Comparison of ENCODE assay signal across 8 mouse cellular contexts in genomic region chr8:119861706-119862389, GRCm38 (mm10). TPM values are rescaled to one million over a fixed set of nuclear protein-coding genes. Genes with fewer than 3 reads are reported as not detected.
DNase-seq lines count a peak whose midpoint lies in the region; ATAC-seq and TF ChIP-seq lines count a peak whose summit lies in the region.

TSS of gene Klhl36 (plus strand) at chr8:119862266.

- WGBS in forebrain, embryonic 11.5 days, result under 1% methylated on average over 34 of the region's 35 CpGs
- WGBS in heart, embryonic 16.5 days, result 1% methylated on average over 35 of the region's 35 CpGs
- under 1% methylated on average over 35 of the region's 35 CpGs for WGBS in liver, embryonic 15.5 days (ENCODE audit: insufficient replicate concordance)
- under 1% methylated on average over 35 of the region's 35 CpGs for WGBS in neural tube, embryonic 12.5 days

- peak within 1 kb of the TSS; percentile 54 to 84 (median 71) for H3K4me3 ChIP-seq in CH12.LX (replicated peaks in 1 of 3; ENCODE audit: low read depth in 2 of 3, low read length in 2 of 3, poor library complexity in 1 of 3)
- H3K4me3 ChIP-seq in forebrain, embryonic 11.5 days (ENCODE audit: low read depth, low read length), result peak within 1 kb of the TSS; percentile 73
- peak within 1 kb of the TSS; percentile 75 for H3K4me3 ChIP-seq in heart, embryonic 16.5 days (ENCODE audit: low read length)
- peak within 1 kb of the TSS; percentile 71 for H3K4me3 ChIP-seq in liver, embryonic 15.5 days (replicated peaks)
- H3K4me3 ChIP-seq in neural tube, embryonic 12.5 days, result peak within 1 kb of the TSS; percentile 70

- TF ChIP-seq CTCF in CH12.LX (conservative IDR thresholded peaks at IDR 0.05 in 1 of 2, IDR thresholded peaks at IDR 0.05 in 1 of 2; ENCODE audit: low read depth in 2 of 2, low read length in 2 of 2), result no peak

- H3K9me3 ChIP-seq in CH12.LX (replicated peaks; ENCODE audit: low read length), result peaks cover 20% of the 10 kb centered on the region
- H3K9me3 ChIP-seq in forebrain, embryonic 11.5 days (ENCODE audit: control insufficient read depth, low read length), result no peaks in the 10 kb centered on the region
- H3K9me3 ChIP-seq in heart, embryonic 16.5 days (replicated peaks; ENCODE audit: control insufficient read depth, low read length), result no peaks in the 10 kb centered on the region
- H3K9me3 ChIP-seq in liver, embryonic 15.5 days (replicated peaks), result no peaks in the 10 kb centered on the region
- H3K9me3 ChIP-seq in neural tube, embryonic 12.5 days, result no peaks in the 10 kb centered on the region

- no peak for TF ChIP-seq RAD21 in CH12.LX (IDR thresholded peaks at IDR 0.05; ENCODE audit: low read depth, low read length)

- peaks cover 0 to 14% of the 10 kb centered on the region in 2 experiments; a peak in 2 of 4 replicates for H3K4me1 ChIP-seq in CH12.LX (ENCODE audit: control insufficient read depth in 1 of 2, insufficient read depth in 2 of 2)
- H3K4me1 ChIP-seq in forebrain, embryonic 11.5 days (replicated peaks; ENCODE audit: control insufficient read depth, insufficient read depth, low read length), result no peaks in the 10 kb centered on the region; the same call in 1 of the 2 replicates
- peaks cover 7% of the 10 kb centered on the region; the same call in 1 of the 2 replicates for H3K4me1 ChIP-seq in heart, embryonic 16.5 days (ENCODE audit: control insufficient read depth, insufficient read depth, low read length)
- H3K4me1 ChIP-seq in liver, embryonic 15.5 days (replicated peaks), result peaks cover 22% of the 10 kb centered on the region
- H3K4me1 ChIP-seq in neural tube, embryonic 12.5 days, result peaks cover 8% of the 10 kb centered on the region; the same call in 1 of the 2 replicates

- peaks cover 0 to 5% of the 10 kb centered on the region in 2 experiments for H3K36me3 ChIP-seq in CH12.LX (replicated peaks in 1 of 2; ENCODE audit: control insufficient read depth in 1 of 2, insufficient read depth in 1 of 2, low read length in 1 of 2)
- H3K36me3 ChIP-seq in forebrain, embryonic 11.5 days (ENCODE audit: control insufficient read depth, insufficient read depth, low read length), result no peaks in the 10 kb centered on the region
- no peaks in the 10 kb centered on the region for H3K36me3 ChIP-seq in heart, embryonic 16.5 days (ENCODE audit: control insufficient read depth, insufficient read depth)
- H3K36me3 ChIP-seq in liver, embryonic 15.5 days (replicated peaks), result no peaks in the 10 kb centered on the region
- H3K36me3 ChIP-seq in neural tube, embryonic 12.5 days, result no peaks in the 10 kb centered on the region

- ATAC-seq in forebrain, embryonic 11.5 days (replicated peaks; ENCODE audit: low FRiP score), result peak; percentile 96
- ATAC-seq in heart, embryonic 16.5 days (replicated peaks; ENCODE audit: extremely low read depth, insufficient read depth, low FRiP score), result peak; percentile 98
- peak; percentile 95 for ATAC-seq in liver, embryonic 15.5 days (ENCODE audit: insufficient read depth)
- peak; percentile 93 for ATAC-seq in neural tube, embryonic 12.5 days (ENCODE audit: low FRiP score, low read depth)

- peak; percentile 91 for DNase-seq in CH12.LX (ENCODE audit: extremely low read depth)
- peak; percentile 86 for DNase-seq in c-Kit-positive CD71-positive TER-119-negative erythroid progenitor cells, embryonic 14.5 days (ENCODE audit: low read depth)
- DNase-seq in forebrain, embryonic 11.5 days (ENCODE audit: low spot score), result peak; percentile 99
- DNase-seq in kidney, postnatal 36 days, result peak; percentile 98 to 99
- peak; percentile 84 for DNase-seq in telencephalon, adult 2 months (ENCODE audit: low read depth, low spot score)

- TF ChIP-seq EP300 in CH12.LX (IDR thresholded peaks at IDR 0.05; ENCODE audit: low read length), result no peak

- peak within 1 kb of the TSS; percentile 67 for H3K9ac ChIP-seq in CH12.LX (ENCODE audit: insufficient read depth, low read depth)
- H3K9ac ChIP-seq in forebrain, embryonic 11.5 days (ENCODE audit: low read length), result peak within 1 kb of the TSS; percentile 85
- H3K9ac ChIP-seq in heart, embryonic 16.5 days (ENCODE audit: low read length), result peak within 1 kb of the TSS; percentile 93
- H3K9ac ChIP-seq in liver, embryonic 15.5 days, result peak within 1 kb of the TSS; percentile 72
- peak within 1 kb of the TSS; percentile 80 for H3K9ac ChIP-seq in neural tube, embryonic 12.5 days

- peak; percentile 73; the same call in 1 of the 2 replicates for TF ChIP-seq POLR2A in CH12.LX (IDR thresholded peaks at IDR 0.05; ENCODE audit: low read depth, low read length)

- in situ Hi-C loops in CH12.LX (cut with MboI; ENCODE audit: low pct_ligation_motif_present, low pct_unique_long_range_greater_than_20kb, low sequenced_read_pairs), result no loop called here

- H3K27ac ChIP-seq in CH12.LX (ENCODE audit: insufficient read depth, low read depth), result no peak within 1 kb of the TSS
- no peak within 1 kb of the TSS for H3K27ac ChIP-seq in forebrain, embryonic 11.5 days (ENCODE audit: low read depth, low read length)
- H3K27ac ChIP-seq in heart, embryonic 16.5 days (ENCODE audit: low read length), result peak within 1 kb of the TSS; percentile 66
- H3K27ac ChIP-seq in liver, embryonic 15.5 days (replicated peaks), result peak within 1 kb of the TSS; percentile 65
- H3K27ac ChIP-seq in neural tube, embryonic 12.5 days, result no peak within 1 kb of the TSS

- H3K27me3 ChIP-seq in CH12.LX (replicated peaks), result peaks cover 23% of the 10 kb centered on the region
- no peaks in the 10 kb centered on the region for H3K27me3 ChIP-seq in forebrain, embryonic 11.5 days (ENCODE audit: control insufficient read depth, insufficient read depth, low read length)
- peaks cover 2% of the 10 kb centered on the region; the same call in 1 of the 2 replicates for H3K27me3 ChIP-seq in heart, embryonic 16.5 days (ENCODE audit: control insufficient read depth, insufficient read depth, low read length)
- H3K27me3 ChIP-seq in liver, embryonic 15.5 days, result peaks cover 12% of the 10 kb centered on the region; the same call in 1 of the 2 replicates
- H3K27me3 ChIP-seq in neural tube, embryonic 12.5 days (replicated peaks), result peaks cover 5% of the 10 kb centered on the region

- dilution Hi-C loops in CH12.LX (cut with MboI; ENCODE audit: extremely low pct_ligation_motif_present, extremely low pct_unique_long_range_greater_than_20kb, low sequenced_read_pairs), result no loop called here

- no peaks in the 10 kb centered on the region for H3K79me2 ChIP-seq in CH12.LX (replicated peaks; ENCODE audit: control insufficient read depth, extremely low read depth, insufficient read depth, poor library complexity, severe bottlenecking)

- H3K4me2 ChIP-seq in CH12.LX (ENCODE audit: insufficient read depth, low read depth, poor library complexity, severe bottlenecking), result peak within 1 kb of the TSS; percentile 63
- H3K4me2 ChIP-seq in forebrain, embryonic 11.5 days (ENCODE audit: low read depth, low read length, severe bottlenecking), result peak within 1 kb of the TSS; percentile 67
- H3K4me2 ChIP-seq in heart, embryonic 16.5 days (ENCODE audit: low read depth, low read length), result peak within 1 kb of the TSS; percentile 94
- peak within 1 kb of the TSS; percentile 92 for H3K4me2 ChIP-seq in liver, embryonic 15.5 days
- H3K4me2 ChIP-seq in neural tube, embryonic 12.5 days (replicated peaks), result peak within 1 kb of the TSS; percentile 89

TF ChIP-seq in CH12.LX, 34 proteins besides CTCF, POLR2A, EP300 and RAD21 (continues in another document):
- TF ChIP-seq IRF4 (IDR thresholded peaks at IDR 0.05; ENCODE audit: low read depth, low read length) (no peak), MXI1 (IDR thresholded peaks at IDR 0.05; ENCODE audit: low read depth, low read length) (no peak), POLR2AphosphoS2 (IDR thresholded peaks at IDR 0.05; ENCODE audit: low read depth, low read length) (no peak), MAFK (IDR thresholded peaks at IDR 0.05; ENCODE audit: insufficient replicate concordance, low read length) (no peak), CHD1 (IDR thresholded peaks at IDR 0.05; ENCODE audit: low read depth, low read length) (no peak), MAZ (IDR thresholded peaks at IDR 0.05; ENCODE audit: low read depth, low read length) (peak; percentile 71; the same call in 1 of the 2 replicates), SIN3A (IDR thresholded peaks at IDR 0.05; ENCODE audit: low read length) (no peak), SMC3 (IDR thresholded peaks at IDR 0.05; ENCODE audit: low read depth, low read length) (no peak), RCOR1 (conservative IDR thresholded peaks at IDR 0.05; ENCODE audit: low read depth, low read length) (no peak), KAT2A (IDR thresholded peaks at IDR 0.05; ENCODE audit: insufficient replicate concordance, low read length) (no peak), ZMIZ1 (IDR thresholded peaks at IDR 0.05; ENCODE audit: low read depth, low read length) (peak; percentile 45; the same call in 1 of the 2 replicates), TCF12 (IDR thresholded peaks at IDR 0.05; ENCODE audit: low read depth, low read length) (peak; percentile 68; the same call in 1 of the 2 replicates), USF2 (conservative IDR thresholded peaks at IDR 0.05; ENCODE audit: low read depth, low read length) (no peak), CHD2 (IDR thresholded peaks at IDR 0.05; ENCODE audit: low read length) (no peak), ELF1 (IDR thresholded peaks at IDR 0.05; ENCODE audit: low read depth, low read length) (peak; percentile 72), PAX5 (IDR thresholded peaks at IDR 0.05; ENCODE audit: low read length) (no peak), ZKSCAN1 (IDR thresholded peaks at IDR 0.05; ENCODE audit: borderline replicate concordance, low read depth, low read length) (no peak), MEF2A (IDR thresholded peaks at IDR 0.05; ENCODE audit: borderline replicate concordance, low read depth, low read length) (no peak), TBP (conservative IDR thresholded peaks at IDR 0.05; ENCODE audit: low read depth, low read length) (no peak), E2F4 (IDR thresholded peaks at IDR 0.05; ENCODE audit: insufficient replicate concordance, low read depth, low read length) (no peak), UBTF (IDR thresholded peaks at IDR 0.05; ENCODE audit: low read depth, low read length) (peak; percentile 58; the same call in 1 of the 2 replicates), ZNF384 (IDR thresholded peaks at IDR 0.05; ENCODE audit: low read depth, low read length) (no peak), ZC3H11A (IDR thresholded peaks at IDR 0.05; ENCODE audit: low read depth, low read length) (no peak)

RNA-seq across cellular contexts. Expression of gene Klhl36, which starts in this region (rescaled TPM):
- total RNA-seq in CH12.LX (2012; rRNA removed), result 5.2 and 7.9 TPM in 2 replicates
- total RNA-seq in CH12.LX (2014; rRNA removed), result 3.0 and 3.4 TPM in 2 replicates
- 3.1 and 3.8 TPM in 2 replicates for polyA plus RNA-seq in CH12.LX (2012; ENCODE audit: insufficient read length, low read depth)
- 7.3 and 9.9 TPM in 2 replicates for polyA plus RNA-seq in forebrain, embryonic 11.5 days (2014; fragmentation: Nextera tagmentation; extraction: Ambion mirVana)
- 10.8 and 11.4 TPM in 2 replicates for polyA plus RNA-seq in heart, embryonic 16.5 days (2015; fragmentation: Nextera tagmentation; extraction: Ambion mirVana)
- 3.9 and 4.3 TPM in 2 replicates for polyA plus RNA-seq in liver, embryonic 15.5 days (2015; fragmentation: Nextera tagmentation; extraction: Ambion mirVana)
- polyA plus RNA-seq in neural tube, embryonic 12.5 days (2016; fragmentation: Nextera tagmentation; extraction: Ambion mirVana), result 10.8 and 10.9 TPM in 2 replicates

Comparison
In these comparisons a context has a peak if more than half of its experiments do, and no peak if none do; other contexts are left out.
1. H3K27ac ChIP-seq: peak in heart, embryonic 16.5 days (single experiment) and liver, embryonic 15.5 days (single experiment); none in CH12.LX (single experiment), forebrain, embryonic 11.5 days (single experiment) and neural tube, embryonic 12.5 days (single experiment).
2. Peak in every context shown above with its lines, with median percentiles within 50 percentile points of each other: DNase-seq, H3K4me2 ChIP-seq, H3K4me3 ChIP-seq, H3K9ac ChIP-seq and ATAC-seq.